Mouse (Mus musculus) embryonic fibroblast, embryonic 13.5 days (primary cell): ENCODE measurements at regions not wholly inside any gene's neighbourhood (a gene's known extent, or its start where the extent isn't known, plus 50 kb on each side); places are given as distances from the start of the nearest gene placed in this dataset.

ENCODE experiments used
- CTCF ChIP-seq: IDR thresholded peaks from 2 replicates; pipeline ENCODE4 v1.5.1; 2011; ENCODE audit warnings: mild to moderate bottlenecking, control low read depth, low read length, moderate library complexity, borderline replicate concordance; ENCODE audit not compliant: insufficient read depth
- POLR2A ChIP-seq: IDR thresholded peaks from 2 replicates; pipeline ENCODE4 v1.6.1; 2011; ENCODE audit warnings: low read depth, mild to moderate bottlenecking, control low read depth, low read length, moderate library complexity

GRCm38 (mm10) chr12:11603946-11604345 lies 148.1 kb downstream of the Rad51ap2 start:
- TF ChIP-seq CTCF = no peak
- no peak for TF ChIP-seq POLR2A
